Mouse (Mus musculus) ovary, adult 18-20 months (tissue): Measurements from ENCODE around the gene Tpbpb.
"Not testable (repeated sequence)": the region's sequence is repeated elsewhere in the genome, so short reads cannot be mapped to it uniquely, and the experiment has no call there.

Experiments used
- DNase-seq: peaks from one replicate; pipeline ENCODE4 v3.0.0; 2022; ENCODE audit warnings: low spot score, mixed read lengths

The Tpbpb gene

GRCm38 (mm10) chr13:60904780-60905179 lies at the start of gene Tpbpb:
TSS of gene Tpbpb (minus strand) at chr13:60904880.
- not testable (repeated sequence) for DNase-seq

GRCm38 (mm10) chr13:60941884-60942283 lies 37.2 kb upstream of the Tpbpb start, which contains the start of gene Tpbpa:
TSS of gene Tpbpa (minus strand) at chr13:60941984.
- DNase-seq, result not testable (repeated sequence)

GRCm38 (mm10) chr13:60936500-60936901 lies 31.8 kb upstream of the Tpbpb start, which contains the start of the genes Gm49391 and Ctla2a:
TSS of gene Gm49391 (minus strand) at chr13:60936571.
TSS of gene Ctla2a (minus strand) at chr13:60936625.
- DNase-seq, result peak; percentile 3

- DNase-seq, result not testable (repeated sequence)
Observed at GRCm38 (mm10) chr13:60935490-60935889, 30.8 kb upstream of the Tpbpb start, which contains the start of gene Gm49393. TSS of gene Gm49393 (minus strand) at chr13:60935590.

- DNase-seq, result peak; percentile 28
Observed at GRCm38 (mm10) chr13:60897328-60897727, 7.4 kb downstream of the Tpbpb start, which contains the start of gene Ctla2b. TSS of gene Ctla2b (minus strand) at chr13:60897447.

- DNase-seq, result not testable (repeated sequence)
Observed at GRCm38 (mm10) chr13:60896794-60897193, 7.9 kb downstream of the Tpbpb start, which contains the start of gene Gm49392. TSS of gene Gm49392 (minus strand) at chr13:60896894.

GRCm38 (mm10) chr13:60895406-60896160 lies 9.1 kb downstream of the Tpbpb start:
- DNase-seq, result no peak

GRCm38 (mm10) chr13:60892301-60892700 lies 12.4 kb downstream of the Tpbpb start:
- DNase-seq, result no peak

GRCm38 (mm10) chr13:60864281-60864680 lies 40.4 kb downstream of the Tpbpb start, which contains the start of gene 4930486L24Rik:
TSS of gene 4930486L24Rik (minus strand) at chr13:60864475.
- no peak for DNase-seq
